In genomic region chr8:116364751-116365150, GRCm38 (mm10) we compare ENCODE assay signal across 15 mouse cellular contexts.
DNase-seq lines count a peak whose midpoint lies in the region; ATAC-seq and TF ChIP-seq lines count a peak whose summit lies in the region.
"Had no signal": no experiment of that assay in that cellular context is flagged by ENCODE, and none has a peak within 500 bp of the region (broad histone marks: within the 10 kb centered on the region; RNA-seq: fewer than 3 reads in every experiment).

No protein-coding gene starts in this region.

- intact Hi-C loops in heart, postnatal 10 days (cut with DNase I) = loop anchor here (10.0 kb wide), 1 partner anchor 1590 kb away; no protein-coding TSS in a partner anchor

- DNase-seq in heart, adult 11 months = peak; percentile 54
- no peak for DNase-seq in heart, postnatal 10 days
- DNase-seq in kidney, postnatal 36 days = no peak
- peak; percentile 80 for DNase-seq in liver, adult 2 months (ENCODE audit: extremely low read depth, low read depth, low spot score)
- DNase-seq: adrenal gland, adult 8-10 months; B cell, adult 2 months had no signal

- H3K27me3 ChIP-seq in kidney, embryonic 15.5 days = no peaks in the 10 kb centered on the region
- no peaks in the 10 kb centered on the region for H3K27me3 ChIP-seq in liver, adult 2 months (ENCODE audit: control insufficient read depth, insufficient read depth, low read length)
- H3K27me3 ChIP-seq in liver, embryonic 12.5 days (replicated peaks) = no peaks in the 10 kb centered on the region
- H3K27me3 ChIP-seq: embryonic facial prominence, embryonic 12.5 days; forebrain, embryonic 13.5 days; forebrain, embryonic 15.5 days had no signal

- H3K9me3 ChIP-seq in kidney, embryonic 15.5 days (replicated peaks) = no peaks in the 10 kb centered on the region
- H3K9me3 ChIP-seq in liver, embryonic 12.5 days (replicated peaks) = no peaks in the 10 kb centered on the region
- H3K9me3 ChIP-seq: embryonic facial prominence, embryonic 10.5 days; embryonic facial prominence, embryonic 12.5 days; forebrain, embryonic 13.5 days; forebrain, embryonic 15.5 days had no signal

- no peaks in the 10 kb centered on the region for H3K36me3 ChIP-seq in kidney, embryonic 15.5 days
- no peaks in the 10 kb centered on the region for H3K36me3 ChIP-seq in liver, adult 2 months (ENCODE audit: control insufficient read depth, insufficient read depth, low read length)
- H3K36me3 ChIP-seq in liver, embryonic 12.5 days = no peaks in the 10 kb centered on the region
- H3K36me3 ChIP-seq: embryonic facial prominence, embryonic 10.5 days; embryonic facial prominence, embryonic 12.5 days; forebrain, embryonic 15.5 days; G1E had no signal

- H3K4me2 ChIP-seq in kidney, embryonic 15.5 days = no peak overlapping the region
- H3K4me2 ChIP-seq in liver, embryonic 12.5 days = no peak overlapping the region
- H3K4me2 ChIP-seq: embryonic facial prominence, embryonic 12.5 days; forebrain, embryonic 13.5 days; forebrain, embryonic 15.5 days had no signal

- H3K27ac ChIP-seq in kidney, embryonic 15.5 days = no peak overlapping the region
- H3K27ac ChIP-seq in liver, adult 2 months (replicated peaks; ENCODE audit: insufficient read depth, low read depth, low read length) = no peak overlapping the region
- no peak overlapping the region for H3K27ac ChIP-seq in liver, embryonic 12.5 days
- H3K27ac ChIP-seq: embryonic facial prominence, embryonic 10.5 days; embryonic facial prominence, embryonic 12.5 days; forebrain, embryonic 13.5 days; forebrain, embryonic 15.5 days had no signal

- 0 out of 2 replicates have a peak, but pooled peaks cover 8% of the 10 kb centered on the region for H3K4me1 ChIP-seq in kidney, embryonic 15.5 days
- peaks cover 8% of the 10 kb centered on the region for H3K4me1 ChIP-seq in liver, adult 2 months (ENCODE audit: control insufficient read depth, insufficient read depth, low read length)
- no peaks in the 10 kb centered on the region for H3K4me1 ChIP-seq in liver, embryonic 12.5 days
- H3K4me1 ChIP-seq: embryonic facial prominence, embryonic 12.5 days; forebrain, embryonic 15.5 days had no signal

- no peak for TF ChIP-seq CTCF in liver, adult 2 months (IDR thresholded peaks at IDR 0.05; ENCODE audit: low read depth, low read length)

- H3K79me2 ChIP-seq in liver, adult 2 months (ENCODE audit: control insufficient read depth, insufficient read depth, low read length) = no peaks in the 10 kb centered on the region

- peak; percentile 58; the same call in 1 of the 2 replicates for ATAC-seq in kidney, embryonic 15.5 days (replicated peaks; ENCODE audit: low FRiP score)
- ATAC-seq in liver, embryonic 12.5 days = no peak
- ATAC-seq: activated CD4-positive, CD25-positive, alpha-beta regulatory T cell, adult 4 months; CD4-positive, CD25-positive, alpha-beta regulatory T cell, adult 4 months; forebrain, embryonic 13.5 days; forebrain, embryonic 15.5 days had no signal

- no peak overlapping the region for H3K9ac ChIP-seq in kidney, embryonic 15.5 days
- no peak overlapping the region for H3K9ac ChIP-seq in liver, adult 2 months (ENCODE audit: low read depth, low read length)
- H3K9ac ChIP-seq in liver, embryonic 12.5 days = no peak overlapping the region
- H3K9ac ChIP-seq: embryonic facial prominence, embryonic 12.5 days; forebrain, embryonic 13.5 days; forebrain, embryonic 15.5 days had no signal

- no peak overlapping the region for H3K4me3 ChIP-seq in kidney, embryonic 15.5 days (replicated peaks)
- H3K4me3 ChIP-seq in liver, adult 2 months (ENCODE audit: insufficient read depth, low read depth, low read length) = no peak overlapping the region
- H3K4me3 ChIP-seq in liver, embryonic 12.5 days = no peak overlapping the region
- H3K4me3 ChIP-seq: embryonic facial prominence, embryonic 10.5 days; embryonic facial prominence, embryonic 12.5 days; forebrain, embryonic 13.5 days; forebrain, embryonic 15.5 days had no signal

- no peak for TF ChIP-seq POLR2A in liver, adult 2 months (IDR thresholded peaks at IDR 0.05; ENCODE audit: extremely low read depth, insufficient read depth, low read length)

- WGBS in kidney, embryonic 15.5 days = 68% methylated on average over 1 of the region's 1 CpGs
- 45% methylated on average over 1 of the region's 1 CpGs for WGBS in liver, adult 2 months
- 52% methylated on average over 1 of the region's 1 CpGs for WGBS in liver, embryonic 12.5 days (ENCODE audit: insufficient replicate concordance)

Comparison
In these comparisons a context has a peak if more than half of its experiments do, and no peak if none do; other contexts are left out.
1. DNase-seq: peak in heart, adult 11 months (single experiment) and liver, adult 2 months (single experiment); none in heart, postnatal 10 days (0 of 2) and kidney, postnatal 36 days (0 of 2).